Mouse (Mus musculus): ENCODE measurements around the gene Igdcc3. TPM values are rescaled to one million over a fixed set of nuclear protein-coding genes. Genes with fewer than 3 reads are reported as not detected.

Gene Igdcc3
- polyA plus RNA-seq, 1 experiment from 2014 or later: 0.52 TPM

DNA sequence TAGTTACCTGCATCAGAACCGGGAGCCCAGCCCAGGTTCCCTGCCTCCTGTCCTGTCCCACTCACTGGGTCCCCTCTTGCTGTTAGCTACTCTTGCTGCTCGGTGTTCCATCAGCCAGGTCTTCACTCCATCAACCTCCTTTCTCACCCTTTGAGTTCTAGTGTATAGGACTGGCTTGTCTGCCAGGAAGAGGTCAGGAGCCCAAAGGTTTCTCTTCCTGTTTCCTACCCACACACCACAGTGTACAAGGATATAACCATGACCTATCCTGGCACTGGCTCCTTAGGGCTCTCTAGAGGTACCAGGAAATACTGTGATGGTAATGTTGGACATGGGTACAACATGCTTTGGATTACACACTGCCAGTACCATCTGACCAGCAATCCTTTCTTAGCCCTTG, 27.3 kb upstream of the Igdcc3 start:
- Histone ChIP-seq H3K36me3 (peaks cover 46% of the 10 kb centered on the region), H3K4me3 (no peak overlapping the region), H3K9me3 (no peaks in the 10 kb centered on the region), H3K9ac (no peak overlapping the region), H3K4me1 (peaks cover 16% of the 10 kb centered on the region), H3K27ac (no peak overlapping the region), H3K27me3 (no peaks in the 10 kb centered on the region), H3K4me2 (no peak overlapping the region)
- no peak for ATAC-seq (ENCODE audit: insufficient number of reproducible peaks, low FRiP score, low TSS enrichment, low read depth)
- 90% methylated on average over 2 of the region's 2 CpGs for WGBS

DNA sequence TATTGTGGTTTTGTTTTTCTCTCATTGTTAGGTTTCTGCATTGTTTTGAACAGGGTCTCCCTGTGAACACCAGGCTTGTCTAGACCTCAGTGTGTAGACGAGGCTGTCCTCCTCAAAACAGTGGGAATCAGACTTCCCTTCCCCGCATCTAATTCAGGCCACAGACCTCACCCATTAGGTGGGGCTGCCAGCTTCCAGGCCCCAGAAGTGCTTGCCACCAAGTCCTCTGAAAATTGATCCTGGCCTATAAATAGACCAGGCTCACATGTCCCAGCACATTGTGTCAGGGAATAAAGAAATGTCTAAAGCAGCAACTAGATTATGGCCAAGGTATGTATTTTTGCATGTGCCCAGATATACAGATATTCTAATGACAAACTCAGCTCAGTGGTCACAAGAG, 25.1 kb upstream of the Igdcc3 start:
- Histone ChIP-seq H3K4me1 (no peaks in the 10 kb centered on the region), H3K4me3 (no peak overlapping the region), H3K9me3 (no peaks in the 10 kb centered on the region), H3K36me3 (peaks cover 53% of the 10 kb centered on the region), H3K4me2 (no peak overlapping the region), H3K27ac (no peak overlapping the region), H3K27me3 (no peaks in the 10 kb centered on the region), H3K9ac (no peak overlapping the region)
- ATAC-seq (ENCODE audit: insufficient number of reproducible peaks, low FRiP score, low TSS enrichment, low read depth): no peak
- 60% methylated on average over 2 of the region's 2 CpGs for WGBS

DNA sequence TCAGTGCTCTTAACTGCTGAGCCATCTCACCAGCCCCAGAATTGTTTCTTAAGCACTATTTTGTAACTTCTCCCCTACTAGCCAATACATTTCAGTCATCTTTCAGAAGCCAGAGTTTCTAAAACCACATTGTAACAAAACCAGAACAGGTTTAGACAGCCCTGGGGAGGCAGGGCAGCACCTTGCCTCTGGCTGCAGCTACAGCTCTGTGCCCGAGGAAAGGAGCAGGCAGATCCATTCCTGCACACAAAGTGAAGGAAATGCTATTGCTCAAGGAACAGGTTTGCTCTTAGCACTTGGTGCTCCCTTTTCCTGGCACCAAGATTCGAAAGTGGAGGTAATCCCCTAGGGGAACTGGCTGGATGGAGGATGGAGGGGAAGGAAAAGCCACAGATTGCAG, 23.5 kb upstream of the Igdcc3 start:
- ATAC-seq (ENCODE audit: insufficient number of reproducible peaks, low FRiP score, low TSS enrichment, low read depth): no peak
- WGBS: 62% methylated on average over 2 of the region's 2 CpGs
- H3K36me3 ChIP-seq: peaks cover 61% of the 10 kb centered on the region

DNA sequence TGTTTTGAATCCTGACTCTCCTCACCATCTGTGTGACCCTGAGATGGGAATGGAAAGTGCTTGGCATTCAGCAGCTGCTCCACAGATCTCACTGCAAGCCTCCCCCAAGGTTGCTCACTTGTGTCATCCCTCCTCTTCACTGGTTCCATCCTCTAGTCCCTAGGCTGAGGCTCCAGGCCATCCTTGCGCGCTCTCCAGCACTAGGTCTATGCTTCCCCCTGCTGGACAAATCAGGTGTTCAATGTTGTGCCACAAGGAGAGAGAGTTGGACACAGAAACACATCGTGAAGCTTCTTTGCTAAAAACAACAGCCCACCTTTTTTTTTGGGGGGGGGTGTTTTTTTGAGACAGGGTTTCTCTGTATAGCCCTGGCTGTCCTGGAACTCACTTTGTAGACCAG, 20.1 kb upstream of the Igdcc3 start:
- no peak overlapping the region for H3K27ac ChIP-seq
- ATAC-seq (ENCODE audit: insufficient number of reproducible peaks, low FRiP score, low TSS enrichment, low read depth): peak; percentile 64; the same call in 1 of the 2 replicates
- no peak overlapping the region for H3K4me3 ChIP-seq
- H3K4me2 ChIP-seq: no peak overlapping the region
- peaks cover 12% of the 10 kb centered on the region for H3K4me1 ChIP-seq
- 10% methylated on average over 3 of the region's 3 CpGs for WGBS
- H3K9ac ChIP-seq: no peak overlapping the region
- H3K9me3 ChIP-seq: no peaks in the 10 kb centered on the region
- H3K27me3 ChIP-seq: peaks cover 19% of the 10 kb centered on the region
- H3K36me3 ChIP-seq: peaks cover 55% of the 10 kb centered on the region

More for the DNA sequence above, 23.5 kb upstream of the Igdcc3 start:
- Histone ChIP-seq H3K4me3 (no peak overlapping the region), H3K4me2 (no peak overlapping the region), H3K27ac (no peak overlapping the region), H3K4me1 (0 out of 2 replicates have a peak, but pooled peaks cover 2% of the 10 kb centered on the region), H3K9me3 (no peaks in the 10 kb centered on the region), H3K27me3 (peaks cover 9% of the 10 kb centered on the region; the same call in 1 of the 2 replicates), H3K9ac (no peak overlapping the region)

DNA sequence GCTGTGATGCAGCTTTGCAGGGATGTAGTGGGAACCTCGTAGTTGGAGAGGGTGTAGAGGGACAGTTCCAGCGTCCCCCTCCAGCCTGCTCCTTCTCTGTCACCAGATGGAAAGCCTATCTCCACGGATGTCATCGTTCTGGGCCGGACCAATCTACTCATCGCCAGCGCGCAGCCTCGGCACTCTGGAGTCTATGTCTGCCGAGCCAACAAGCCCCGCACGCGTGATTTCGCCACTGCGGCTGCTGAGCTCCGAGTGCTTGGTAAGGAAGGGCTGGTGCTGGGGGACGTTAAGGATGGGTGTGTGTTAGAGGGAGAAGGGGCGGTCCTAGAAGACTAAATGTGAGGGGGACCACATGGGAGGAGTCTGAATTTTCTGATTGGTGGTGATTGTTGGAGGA, 18.4 kb upstream of the Igdcc3 start:
- no peak for ATAC-seq (ENCODE audit: insufficient number of reproducible peaks, low FRiP score, low TSS enrichment, low read depth)
- Histone ChIP-seq H3K4me1 (peaks cover 12% of the 10 kb centered on the region), H3K27ac (no peak overlapping the region), H3K9me3 (no peaks in the 10 kb centered on the region), H3K36me3 (peaks cover 60% of the 10 kb centered on the region), H3K4me3 (no peak overlapping the region), H3K27me3 (peaks cover 24% of the 10 kb centered on the region), H3K4me2 (0 out of 2 replicates have a peak overlapping the region, but pooled peaks have one; percentile 14), H3K9ac (no peak overlapping the region)
- 19% methylated on average over 18 of the region's 18 CpGs for WGBS

DNA sequence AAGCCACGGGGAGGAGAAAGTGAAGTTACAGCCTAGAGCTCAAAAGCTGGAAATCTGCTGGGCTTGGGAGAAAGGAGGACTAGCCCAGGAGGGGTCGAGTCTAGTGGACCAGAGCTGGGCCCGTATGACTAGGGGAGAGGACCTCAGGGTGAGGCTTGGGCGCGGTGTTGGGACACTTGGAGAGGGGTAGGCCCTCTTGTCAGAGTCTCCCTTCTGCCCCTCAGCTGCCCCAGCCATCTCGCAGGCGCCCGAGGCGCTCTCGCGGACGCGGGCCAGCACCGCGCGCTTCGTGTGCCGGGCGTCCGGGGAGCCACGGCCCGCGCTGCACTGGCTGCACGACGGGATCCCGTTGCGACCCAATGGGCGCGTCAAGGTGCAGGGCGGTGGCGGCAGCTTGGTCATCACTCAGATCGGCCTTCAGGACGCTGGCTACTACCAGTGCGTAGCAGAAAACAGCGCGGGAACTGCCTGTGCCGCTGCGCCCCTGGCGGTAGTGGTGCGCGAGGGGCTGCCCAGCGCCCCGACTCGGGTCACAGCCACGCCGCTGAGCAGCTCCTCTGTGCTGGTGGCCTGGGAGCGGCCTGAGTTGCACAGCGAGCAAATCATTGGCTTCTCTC, 17.3 kb upstream of the Igdcc3 start:
- no peak overlapping the region for H3K27ac ChIP-seq
- H3K36me3 ChIP-seq: peaks cover 55% of the 10 kb centered on the region
- H3K4me2 ChIP-seq: peak overlapping the region; percentile 81
- no peak for ATAC-seq (ENCODE audit: insufficient number of reproducible peaks, low FRiP score, low TSS enrichment, low read depth)
- peaks cover 25% of the 10 kb centered on the region for H3K27me3 ChIP-seq
- peak overlapping the region; percentile 36 for H3K4me3 ChIP-seq
- H3K9ac ChIP-seq: 0 out of 2 replicates have a peak overlapping the region, but pooled peaks have one; percentile 26
- H3K4me1 ChIP-seq: peaks cover 16% of the 10 kb centered on the region
- 7% methylated on average over 48 of the region's 48 CpGs for WGBS
- no peaks in the 10 kb centered on the region for H3K9me3 ChIP-seq

DNA sequence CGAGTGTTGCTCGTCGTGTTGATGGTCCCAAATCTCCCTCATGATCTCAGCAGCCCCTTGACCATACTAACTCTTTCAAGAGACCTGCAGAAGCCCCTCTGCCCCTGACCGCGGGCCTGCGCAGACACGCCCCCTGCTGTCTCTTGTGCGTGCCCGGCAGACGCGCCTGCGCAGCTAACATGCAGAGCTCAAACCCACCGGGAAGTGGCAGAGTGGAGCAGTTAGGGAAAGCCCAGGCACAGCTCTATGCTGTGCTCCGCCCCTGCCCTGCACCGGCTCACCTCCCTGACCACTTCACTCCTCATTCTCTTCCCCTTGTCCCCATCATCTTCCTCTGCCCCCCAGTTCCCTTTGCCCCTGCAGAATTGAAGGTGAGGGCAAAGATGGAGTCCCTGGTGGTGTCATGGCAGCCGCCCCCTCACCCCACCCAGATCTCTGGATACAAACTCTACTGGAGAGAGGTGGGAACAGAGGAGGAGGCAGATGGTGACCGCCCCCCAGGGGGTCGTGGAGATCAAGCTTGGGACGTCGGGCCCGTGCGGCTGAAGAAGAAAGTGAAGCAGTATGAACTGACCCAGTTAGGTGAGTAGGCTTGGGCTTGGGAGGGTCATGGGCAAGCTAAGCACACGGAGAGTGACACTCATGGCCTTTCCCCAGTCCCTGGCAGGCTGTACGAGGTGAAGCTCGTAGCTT, 12.7 kb upstream of the Igdcc3 start:
- ATAC-seq (ENCODE audit: insufficient number of reproducible peaks, low FRiP score, low TSS enrichment, low read depth): no peak
- Histone ChIP-seq H3K9ac (no peak overlapping the region), H3K36me3 (peaks cover 66% of the 10 kb centered on the region), H3K4me3 (peak overlapping the region; percentile 22), H3K4me2 (peak overlapping the region; percentile 21), H3K27me3 (peaks cover 17% of the 10 kb centered on the region; the same call in 1 of the 2 replicates), H3K9me3 (no peaks in the 10 kb centered on the region), H3K27ac (no peak overlapping the region), H3K4me1 (peaks cover 12% of the 10 kb centered on the region)
- 16% methylated on average over 25 of the region's 25 CpGs for WGBS

DNA sequence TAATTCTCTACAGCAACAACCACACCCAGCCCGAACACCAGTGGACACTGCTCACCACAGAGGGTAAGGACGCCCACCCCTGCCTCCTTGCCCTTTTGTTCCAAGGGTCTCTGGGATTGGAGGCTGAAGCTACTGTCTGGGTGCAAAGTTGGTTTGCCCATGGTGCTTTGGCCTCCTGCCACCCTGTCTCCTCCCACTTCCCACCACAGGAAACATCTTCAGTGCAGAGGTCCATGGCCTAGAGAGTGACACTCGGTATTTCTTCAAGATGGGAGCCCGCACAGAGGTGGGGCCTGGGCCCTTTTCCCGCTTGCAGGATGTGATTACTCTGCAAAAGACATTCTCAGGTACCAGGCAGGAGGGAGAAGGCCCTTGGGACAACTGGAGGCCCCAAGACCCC, 9.3 kb upstream of the Igdcc3 start:
- 0 out of 2 replicates have a peak overlapping the region, but pooled peaks have one; percentile 7 for H3K9ac ChIP-seq
- ATAC-seq (ENCODE audit: insufficient number of reproducible peaks, low FRiP score, low TSS enrichment, low read depth): no peak
- no peak overlapping the region for H3K27ac ChIP-seq
- H3K27me3 ChIP-seq: peaks cover 26% of the 10 kb centered on the region
- H3K4me1 ChIP-seq: peaks cover 3% of the 10 kb centered on the region; the same call in 1 of the 2 replicates
- H3K4me3 ChIP-seq: no peak overlapping the region
- peaks cover 65% of the 10 kb centered on the region for H3K36me3 ChIP-seq
- no peaks in the 10 kb centered on the region for H3K9me3 ChIP-seq
- H3K4me2 ChIP-seq: no peak overlapping the region
- WGBS: 78% methylated on average over 5 of the region's 5 CpGs

DNA sequence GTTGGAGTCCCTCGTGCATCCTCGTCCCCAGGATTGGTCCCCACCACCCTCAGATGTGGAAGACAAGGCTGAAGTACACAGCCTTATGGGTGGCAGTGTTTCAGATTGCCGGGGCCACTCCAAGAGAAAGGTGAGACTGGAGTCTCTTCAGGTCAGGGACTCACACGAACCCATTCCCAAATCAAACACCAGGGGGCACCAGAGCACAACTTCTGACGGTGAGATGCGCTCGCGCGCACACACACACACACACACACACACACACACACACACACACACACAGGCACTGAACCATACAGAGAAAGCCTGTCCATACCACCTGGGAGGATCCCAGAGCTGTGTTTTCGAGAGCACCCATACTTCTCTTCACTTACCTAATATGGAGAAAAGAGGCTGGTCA, 7.2 kb upstream of the Igdcc3 start:
- H3K4me3 ChIP-seq: no peak overlapping the region
- H3K9ac ChIP-seq: no peak overlapping the region
- no peak for ATAC-seq (ENCODE audit: insufficient number of reproducible peaks, low FRiP score, low TSS enrichment, low read depth)
- WGBS: 3% methylated on average over 10 of the region's 10 CpGs
- H3K27me3 ChIP-seq: peaks cover 30% of the 10 kb centered on the region
- no peak overlapping the region for H3K27ac ChIP-seq
- H3K4me2 ChIP-seq: no peak overlapping the region
- no peaks in the 10 kb centered on the region for H3K4me1 ChIP-seq
- no peaks in the 10 kb centered on the region for H3K9me3 ChIP-seq
- peaks cover 52% of the 10 kb centered on the region for H3K36me3 ChIP-seq

DNA sequence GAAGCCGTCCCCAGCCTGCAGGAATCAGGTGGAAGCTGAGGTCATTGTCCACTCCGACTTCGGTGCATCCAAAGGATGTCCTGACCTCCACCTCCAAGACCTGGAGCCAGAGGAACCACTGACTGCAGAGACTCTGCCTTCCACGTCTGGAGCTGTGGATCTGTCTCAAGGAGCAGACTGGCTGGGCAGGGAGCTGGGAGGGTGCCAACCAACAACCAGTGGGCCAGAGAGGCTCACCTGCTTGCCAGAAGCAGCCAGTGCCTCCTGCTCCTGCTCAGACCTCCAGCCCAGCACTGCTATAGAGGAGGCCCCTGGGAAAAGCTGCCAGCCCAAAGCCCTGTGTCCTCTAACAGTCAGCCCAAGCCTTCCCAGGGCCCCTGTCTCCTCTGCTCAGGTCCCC, 5.9 kb upstream of the Igdcc3 start:
- WGBS: 87% methylated on average over 4 of the region's 4 CpGs
- H3K36me3 ChIP-seq: peaks cover 44% of the 10 kb centered on the region
- no peak for ATAC-seq (ENCODE audit: insufficient number of reproducible peaks, low FRiP score, low TSS enrichment, low read depth)
- no peak overlapping the region for H3K4me2 ChIP-seq
- H3K27ac ChIP-seq: no peak overlapping the region
- H3K4me3 ChIP-seq: no peak overlapping the region
- H3K27me3 ChIP-seq: peaks cover 42% of the 10 kb centered on the region
- no peaks in the 10 kb centered on the region for H3K4me1 ChIP-seq
- H3K9me3 ChIP-seq: no peaks in the 10 kb centered on the region
- H3K9ac ChIP-seq: no peak overlapping the region

DNA sequence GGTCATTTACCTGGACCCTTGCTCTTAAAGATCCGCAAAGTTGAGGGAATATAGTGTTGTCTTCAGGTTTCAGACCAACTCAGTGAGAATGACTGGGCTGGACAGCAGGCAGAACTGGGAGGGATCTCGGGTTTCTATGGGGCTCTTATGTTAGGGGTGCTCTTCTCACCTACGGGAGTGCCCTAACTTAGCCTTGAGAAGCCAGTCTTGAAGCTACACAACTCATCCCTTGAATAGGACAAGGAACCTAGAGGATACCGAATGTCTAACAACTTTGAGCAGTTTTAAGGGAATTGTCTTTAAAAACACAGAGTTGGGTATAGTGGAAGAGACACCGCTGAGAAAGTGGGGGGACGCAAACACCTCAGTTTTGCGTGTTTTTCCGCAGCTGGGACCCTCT, 498 bp upstream of the Igdcc3 start:
- H3K9me3 ChIP-seq: no peaks in the 10 kb centered on the region
- H3K4me3 ChIP-seq: peak overlapping the region; percentile 71
- 1% methylated on average over 8 of the region's 8 CpGs for WGBS
- no peak overlapping the region for H3K27ac ChIP-seq
- peaks cover 22% of the 10 kb centered on the region for H3K4me1 ChIP-seq
- peak overlapping the region; percentile 100 for H3K4me2 ChIP-seq
- peaks cover 66% of the 10 kb centered on the region for H3K27me3 ChIP-seq
- H3K9ac ChIP-seq: peak overlapping the region; percentile 65; the same call in 1 of the 2 replicates
- ATAC-seq (ENCODE audit: insufficient number of reproducible peaks, low FRiP score, low TSS enrichment, low read depth): no peak
- H3K36me3 ChIP-seq: peaks cover 6% of the 10 kb centered on the region; the same call in 1 of the 2 replicates

DNA sequence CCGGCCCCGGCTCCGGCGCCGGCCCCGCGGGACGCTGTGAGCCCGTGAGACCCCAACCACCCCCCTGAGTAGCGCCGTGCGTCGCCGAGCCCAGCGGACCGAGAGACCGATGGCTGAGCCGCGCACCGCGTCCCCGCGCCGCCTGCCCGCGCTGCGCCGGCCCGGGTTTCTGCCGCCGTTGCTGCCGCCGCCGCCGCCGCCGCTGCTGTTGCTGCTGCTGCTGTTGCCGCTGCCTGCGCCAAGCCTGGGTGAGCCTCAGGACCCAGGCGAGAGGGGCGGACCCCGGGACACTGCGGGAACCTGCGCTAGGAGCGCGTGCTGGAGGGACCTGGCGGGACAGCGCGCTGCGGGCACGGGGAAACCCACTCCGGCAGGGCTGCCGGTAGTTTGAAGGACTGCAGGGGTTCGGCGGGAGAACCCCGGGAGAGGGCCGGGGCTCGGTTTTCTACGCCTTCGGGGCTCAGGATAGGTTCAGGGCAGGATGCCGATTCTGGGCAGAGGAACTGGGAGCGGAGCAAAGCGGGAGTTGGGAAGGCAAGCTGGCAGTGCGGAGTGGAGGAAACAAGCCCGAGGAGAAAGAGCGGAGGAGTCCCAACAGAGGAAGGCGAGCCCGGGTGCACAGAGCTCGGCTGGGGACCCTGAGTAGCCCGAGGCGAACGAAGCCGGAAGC, 452 bp downstream of the Igdcc3 start:
- Histone ChIP-seq H3K4me1 (peaks cover 22% of the 10 kb centered on the region), H3K9me3 (no peaks in the 10 kb centered on the region), H3K9ac (peak overlapping the region; percentile 65), H3K4me2 (peak overlapping the region; percentile 100), H3K36me3 (no peaks in the 10 kb centered on the region), H3K27ac (peak overlapping the region; percentile 47), H3K4me3 (peak overlapping the region; percentile 71), H3K27me3 (peaks cover 61% of the 10 kb centered on the region)
- peak; percentile 27; the same call in 1 of the 2 replicates for ATAC-seq (ENCODE audit: insufficient number of reproducible peaks, low FRiP score, low TSS enrichment, low read depth)
- WGBS: under 1% methylated on average over 72 of the region's 73 CpGs
